Mouse (Mus musculus) right cerebral cortex, postnatal 14 days (tissue): ENCODE measurements around the gene Olfr494.

Source experiments
- DNase-seq: peaks from one replicate; pipeline ENCODE4 v3.0.0; 2022

The Olfr494 gene

GRCm38 (mm10) chr7:108365035-108365434 is at the start of gene Olfr494:
Gene Olfr494 (plus strand): TSS chr7:108365335.
- DNase-seq, result no peak

GRCm38 (mm10) chr7:108323574-108323973 is 41.6 kb upstream of the Olfr494 start, which contains the start of gene Olfr492:
Gene Olfr492 (minus strand): TSS chr7:108323674.
- no peak for DNase-seq

GRCm38 (mm10) chr7:108346879-108347278 is 18.3 kb upstream of the Olfr494 start, which contains the start of gene Olfr493:
Gene Olfr493 (minus strand): TSS chr7:108346979.
- DNase-seq, result no peak

DNA sequence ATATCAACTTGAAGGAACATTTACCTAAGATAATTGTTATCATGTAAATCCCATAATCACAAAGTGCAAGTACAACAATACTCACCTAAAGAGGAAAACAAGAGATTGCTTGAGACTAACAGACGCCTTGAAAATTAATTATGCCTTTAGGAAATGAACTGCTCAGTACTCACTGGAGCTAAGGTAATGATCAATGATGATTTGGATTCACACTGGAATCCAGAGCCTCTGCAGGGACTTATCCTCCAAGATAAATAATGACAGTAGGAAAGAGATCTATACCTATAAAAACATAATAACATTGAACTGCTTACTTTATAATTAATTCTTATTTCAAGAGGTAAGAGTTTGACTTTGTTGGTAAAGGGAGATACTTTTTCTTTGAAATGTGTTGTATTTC is 27.7 kb downstream of the Olfr494 start, which contains the start of gene Olfr495:
Gene Olfr495, plus strand, starts transcription at position 301 of the 400 bp plus-strand sequence.
- no peak for DNase-seq
